Mouse (Mus musculus) heart, embryonic 16.5 days (tissue): Measurements from ENCODE around the gene Zfp639. TPM values are rescaled to one million over a fixed set of nuclear protein-coding genes. Genes with fewer than 3 reads are reported as not detected.
A peak's percentile ranks its signal among the peaks of the same experiment; 100 is the strongest.

Experiments used
- ATAC-seq: fragments of 200-750 bp; cut with Nextera tagmentation; replicated peaks from 2 replicates; pipeline ENCODE4 v1.8.0; 2017; ENCODE audit warnings: moderate number of reproducible peaks; ENCODE audit not compliant: insufficient read depth, low FRiP score; ENCODE audit errors: extremely low read depth
- H3K27ac ChIP-seq: fragments of 300-500 bp; sonication (generic); 2 replicates; pipeline ENCODE4 v1.5.1; 2014; ENCODE audit warnings: mild to moderate bottlenecking, low read length, control low read depth, moderate library complexity
- H3K27me3 ChIP-seq: fragments of 300-500 bp; sonication (generic); 2 replicates; pipeline ENCODE4 v1.6.1; 2014; ENCODE audit warnings: low read length, mixed read lengths; ENCODE audit not compliant: control insufficient read depth, insufficient read depth
- H3K36me3 ChIP-seq: fragments of 300-500 bp; sonication (generic); 2 replicates; pipeline ENCODE4 v1.6.1; 2014; ENCODE audit not compliant: control insufficient read depth, insufficient read depth
- H3K4me1 ChIP-seq: fragments of 300-500 bp; sonication (generic); 2 replicates; pipeline ENCODE4 v1.6.1; 2014; ENCODE audit warnings: low read length, mixed read lengths; ENCODE audit not compliant: control insufficient read depth, insufficient read depth
- H3K4me2 ChIP-seq: fragments of 300-500 bp; sonication (generic); 2 replicates; pipeline ENCODE4 v1.6.1; 2014; ENCODE audit warnings: low read depth, mild to moderate bottlenecking, control low read depth, low read length
- H3K4me3 ChIP-seq: fragments of 300-500 bp; sonication (generic); 2 replicates; pipeline ENCODE4 v1.5.1; 2014; ENCODE audit warnings: mild to moderate bottlenecking, control low read depth, low read length
- H3K9ac ChIP-seq: fragments of 300-500 bp; sonication (generic); 2 replicates; pipeline ENCODE4 v1.6.1; 2014; ENCODE audit warnings: low read length, control low read depth
- H3K9me3 ChIP-seq: fragments of 300-500 bp; sonication (generic); replicated peaks from 2 replicates; pipeline ENCODE4 v1.6.1; 2016; ENCODE audit warnings: low read length; ENCODE audit not compliant: control insufficient read depth
- WGBS: fragments of 180-500 bp; shearing (Covaris S2); extraction: QIAGEN DNeasy Blood & Tissue Kit; methylation state at CpG from one replicate; pipeline ENCODE4 v1.1.7; 2014; 5-methylcytosine and 5-hydroxymethylcytosine counted together
- polyA plus RNA-seq: library from polyadenylated mRNA; unstranded; fragments of >200 nt; fragmentation: Nextera tagmentation; extraction: Ambion mirVana; gene quantifications from 2 replicates; pipeline ENCODE4 v1.2.1, GENCODE M21; 2015

Zfp639 gene
- polyA plus RNA-seq, 1 experiment from 2014 or later, result 31.1 TPM

- Histone ChIP-seq H3K9ac (no peak overlapping the region), H3K9me3 (no peaks in the 10 kb centered on the region), H3K4me1 (peaks cover 19% of the 10 kb centered on the region), H3K36me3 (peaks cover 14% of the 10 kb centered on the region), H3K27me3 (no peaks in the 10 kb centered on the region), H3K4me3 (no peak overlapping the region), H3K27ac (no peak overlapping the region), H3K4me2 (no peak overlapping the region)
- ATAC-seq, result no peak
These were observed 3.5 kb downstream of the Zfp639 start for GRCm38 (mm10) chr3:32513528-32513927.

GRCm38 (mm10) chr3:32527181-32527580, 17.1 kb downstream of the Zfp639 start:
- peaks cover 10% of the 10 kb centered on the region for H3K4me1 ChIP-seq
- no peak overlapping the region for H3K9ac ChIP-seq
- WGBS, result 84% methylated on average over 4 of the region's 4 CpGs
- no peaks in the 10 kb centered on the region for H3K27me3 ChIP-seq
- H3K4me2 ChIP-seq, result no peak overlapping the region
- H3K36me3 ChIP-seq, result peaks cover 16% of the 10 kb centered on the region; the same call in 1 of the 2 replicates
- peaks cover 12% of the 10 kb centered on the region for H3K9me3 ChIP-seq
- no peak overlapping the region for H3K27ac ChIP-seq
- ATAC-seq, result no peak
- no peak overlapping the region for H3K4me3 ChIP-seq

- Histone ChIP-seq H3K4me3 (peak within 1 kb of the TSS; percentile 67), H3K4me2 (peak within 1 kb of the TSS; percentile 75), H3K27me3 (no peaks in the 10 kb centered on the region), H3K36me3 (peaks cover 6% of the 10 kb centered on the region; the same call in 1 of the 2 replicates), H3K27ac (peak within 1 kb of the TSS; percentile 83), H3K9me3 (peaks cover 10% of the 10 kb centered on the region), H3K4me1 (peaks cover 10% of the 10 kb centered on the region), H3K9ac (peak within 1 kb of the TSS; percentile 86)
- ATAC-seq, result peak; percentile 100
- under 1% methylated on average over 47 of the region's 47 CpGs for WGBS
These were observed 19.3 kb downstream of the Zfp639 start, which contains the start of gene Mfn1 for GRCm38 (mm10) chr3:32529303-32529898. Gene Mfn1 (plus strand): TSS chr3:32529465.

- H3K9me3 ChIP-seq, result peaks cover 10% of the 10 kb centered on the region
- peaks cover 10% of the 10 kb centered on the region for H3K4me1 ChIP-seq
- H3K36me3 ChIP-seq, result peaks cover 13% of the 10 kb centered on the region
- H3K4me3 ChIP-seq, result peak overlapping the region; percentile 67
- ATAC-seq, result no peak
- WGBS, result 16% methylated on average over 5 of the region's 5 CpGs
- H3K4me2 ChIP-seq, result peak overlapping the region; percentile 75
- H3K27ac ChIP-seq, result peak overlapping the region; percentile 83
- peak overlapping the region; percentile 86 for H3K9ac ChIP-seq
- no peaks in the 10 kb centered on the region for H3K27me3 ChIP-seq
These were observed 20.0 kb downstream of the Zfp639 start for GRCm38 (mm10) chr3:32530041-32530440.

GRCm38 (mm10) chr3:32535692-32536091, 25.6 kb downstream of the Zfp639 start:
- no peak overlapping the region for H3K27ac ChIP-seq
- H3K4me2 ChIP-seq, result no peak overlapping the region
- ATAC-seq, result no peak
- H3K27me3 ChIP-seq, result no peaks in the 10 kb centered on the region
- no peaks in the 10 kb centered on the region for H3K9me3 ChIP-seq
- no peak overlapping the region for H3K4me3 ChIP-seq
- H3K9ac ChIP-seq, result no peak overlapping the region
- peaks cover 15% of the 10 kb centered on the region for H3K4me1 ChIP-seq
- peaks cover 31% of the 10 kb centered on the region for H3K36me3 ChIP-seq
- 40% methylated on average over 1 of the region's 1 CpGs for WGBS

- Histone ChIP-seq H3K4me2 (no peak overlapping the region), H3K4me1 (peaks cover 10% of the 10 kb centered on the region), H3K4me3 (no peak overlapping the region), H3K27me3 (no peaks in the 10 kb centered on the region), H3K9ac (no peak overlapping the region), H3K9me3 (no peaks in the 10 kb centered on the region), H3K36me3 (peaks cover 37% of the 10 kb centered on the region), H3K27ac (peak overlapping the region; percentile 44)
- WGBS, result 64% methylated on average over 1 of the region's 1 CpGs
- peak; percentile 73 for ATAC-seq
These were observed 27.5 kb downstream of the Zfp639 start for GRCm38 (mm10) chr3:32537556-32537955.

GRCm38 (mm10) chr3:32538091-32538490, 28.0 kb downstream of the Zfp639 start:
- H3K4me2 ChIP-seq, result no peak overlapping the region
- H3K36me3 ChIP-seq, result peaks cover 38% of the 10 kb centered on the region
- H3K4me1 ChIP-seq, result peaks cover 10% of the 10 kb centered on the region
- no peaks in the 10 kb centered on the region for H3K27me3 ChIP-seq
- H3K9me3 ChIP-seq, result no peaks in the 10 kb centered on the region
- WGBS, result 87% methylated on average over 5 of the region's 5 CpGs
- H3K4me3 ChIP-seq, result no peak overlapping the region
- H3K9ac ChIP-seq, result no peak overlapping the region
- no peak overlapping the region; the same call in 1 of the 2 replicates for H3K27ac ChIP-seq
- no peak for ATAC-seq

GRCm38 (mm10) chr3:32553061-32553460, 43.0 kb downstream of the Zfp639 start:
- Histone ChIP-seq H3K4me1 (no peaks in the 10 kb centered on the region), H3K9me3 (no peaks in the 10 kb centered on the region), H3K4me2 (no peak overlapping the region), H3K4me3 (no peak overlapping the region), H3K27me3 (no peaks in the 10 kb centered on the region), H3K27ac (no peak overlapping the region), H3K9ac (no peak overlapping the region), H3K36me3 (peaks cover 32% of the 10 kb centered on the region)
- WGBS, result 95% methylated on average over 1 of the region's 1 CpGs
- ATAC-seq, result no peak

GRCm38 (mm10) chr3:32563401-32563800, 53.3 kb downstream of the Zfp639 start:
- WGBS, result 91% methylated on average over 6 of the region's 6 CpGs
- no peaks in the 10 kb centered on the region for H3K27me3 ChIP-seq
- no peak overlapping the region for H3K27ac ChIP-seq
- no peak for ATAC-seq
- no peak overlapping the region for H3K9ac ChIP-seq
- H3K4me2 ChIP-seq, result no peak overlapping the region
- no peak overlapping the region for H3K4me3 ChIP-seq
- H3K4me1 ChIP-seq, result no peaks in the 10 kb centered on the region
- 0 out of 2 replicates have a peak, but pooled peaks cover 2% of the 10 kb centered on the region for H3K9me3 ChIP-seq
- H3K36me3 ChIP-seq, result peaks cover 62% of the 10 kb centered on the region
